Mouse (Mus musculus) G1E (cell line): Measurements from ENCODE around the gene Otud7b. TPM values are rescaled to one million over a fixed set of nuclear protein-coding genes. Genes with fewer than 3 reads are reported as not detected.
A peak's percentile ranks its signal among the peaks of the same experiment; 100 is the strongest.

Source experiments
- ATAC-seq: 2 replicates; pipeline ENCODE4 v1.8.0; 2016; ENCODE audit warnings: mild to moderate bottlenecking; ENCODE audit not compliant: insufficient number of reproducible peaks, poor library complexity, low FRiP score, severe bottlenecking; ENCODE audit errors: extremely low read depth
- DNase-seq: peaks from one replicate; pipeline ENCODE4 v3.0.0; 2012; ENCODE audit warnings: low spot score
- H3K27me3 ChIP-seq: 2 replicates; pipeline ENCODE4 v1.6.1; 2012; ENCODE audit warnings: mild to moderate bottlenecking, low read length, inconsistent platforms; ENCODE audit not compliant: insufficient read depth
- H3K36me3 ChIP-seq: replicated peaks from 2 replicates; pipeline ENCODE3; 2012; ENCODE audit warnings: mild to moderate bottlenecking, inconsistent platforms
- H3K4me1 ChIP-seq: 2 replicates; pipeline ENCODE4 v1.6.1; 2012; ENCODE audit warnings: low read depth, low read length, inconsistent platforms, mixed read lengths; ENCODE audit not compliant: insufficient read depth
- H3K4me3 ChIP-seq: 2 replicates; pipeline ENCODE4 v1.5.1; 2012; ENCODE audit warnings: low read depth, mild to moderate bottlenecking, inconsistent platforms, low read length, moderate library complexity, mixed read lengths
- H3K9me3 ChIP-seq: replicated peaks from 2 replicates; pipeline ENCODE4 v1.6.1; 2012; ENCODE audit warnings: inconsistent platforms
- CTCF ChIP-seq: IDR thresholded peaks from 2 replicates; pipeline ENCODE4 v1.5.1; 2012; ENCODE audit warnings: low read depth, low read length, inconsistent platforms, mixed read lengths
- GATA1 ChIP-seq: IDR thresholded peaks from 2 replicates; pipeline ENCODE4 v1.6.1; 2012; ENCODE audit warnings: borderline replicate concordance, low read length, inconsistent platforms, mixed read lengths
- GATA2 ChIP-seq: IDR thresholded peaks from 2 replicates; pipeline ENCODE4 v1.6.1; 2012; ENCODE audit warnings: low read depth, low read length, inconsistent platforms, borderline replicate concordance
- POLR2AphosphoS5 ChIP-seq: IDR thresholded peaks from 2 replicates; pipeline ENCODE4 v1.6.1; 2012; ENCODE audit warnings: low read depth, low read length, inconsistent platforms; ENCODE audit not compliant: insufficient replicate concordance
- TAL1 ChIP-seq: conservative IDR thresholded peaks from 2 replicates; pipeline ENCODE4 v1.6.1; 2012; ENCODE audit warnings: low read depth, low read length, inconsistent platforms, mixed read lengths
- polyA plus RNA-seq: library from polyadenylated mRNA; stranded (reverse); fragments of >175 nt; gene quantifications from 2 replicates; pipeline ENCODE4 v1.2.3, GENCODE M21; 2012
- total RNA-seq, 2 experiments: library from RNA; stranded (forward) in 1 of 2; stranded (reverse) in 1 of 2; fragments of 200-1000 nt in 1 of 2; fragments of >200 nt in 1 of 2; fragmentation: Nextera tagmentation in 1 of 2; gene quantifications; 2 replicates each; pipeline ENCODE4 v1.2.3; 2014 to 2017

Otud7b gene
- total and polyA plus RNA-seq, 3 experiments = 10.1 to 22.1 (median 11.8) TPM

GRCm38 (mm10) chr3:96063299-96063698, 41.0 kb upstream of the Otud7b start:
- DNase-seq (no peak), ATAC-seq (no peak)
- H3K36me3 ChIP-seq = no peaks in the 10 kb centered on the region
- TF ChIP-seq TAL1 (no peak), GATA2 (no peak)
- H3K4me1 ChIP-seq = peaks cover 14% of the 10 kb centered on the region
- H3K27me3 ChIP-seq = no peaks in the 10 kb centered on the region
- H3K9me3 ChIP-seq = no peaks in the 10 kb centered on the region
- H3K4me3 ChIP-seq = no peak overlapping the region

GRCm38 (mm10) chr3:96064217-96064616, 40.1 kb upstream of the Otud7b start:
- ATAC-seq (no peak), DNase-seq (no peak)
- TF ChIP-seq GATA2 (no peak), TAL1 (no peak), CTCF (no peak)
- Histone ChIP-seq H3K4me3 (no peak overlapping the region), H3K36me3 (no peaks in the 10 kb centered on the region), H3K9me3 (no peaks in the 10 kb centered on the region), H3K4me1 (peaks cover 13% of the 10 kb centered on the region), H3K27me3 (no peaks in the 10 kb centered on the region)

- no peaks in the 10 kb centered on the region for H3K9me3 ChIP-seq
- TF ChIP-seq POLR2AphosphoS5 (no peak), GATA1 (no peak), TAL1 (no peak), GATA2 (no peak), CTCF (no peak)
- peaks cover 12% of the 10 kb centered on the region for H3K4me1 ChIP-seq
- DNase-seq (no peak), ATAC-seq (no peak)
- H3K36me3 ChIP-seq = no peaks in the 10 kb centered on the region
- H3K4me3 ChIP-seq = no peak overlapping the region
- no peaks in the 10 kb centered on the region for H3K27me3 ChIP-seq
Measured at GRCm38 (mm10) chr3:96065147-96065546, 39.2 kb upstream of the Otud7b start.

- H3K36me3 ChIP-seq = no peaks in the 10 kb centered on the region
- DNase-seq (peak; percentile 36), ATAC-seq (no peak)
- H3K9me3 ChIP-seq = no peaks in the 10 kb centered on the region
- H3K4me3 ChIP-seq = no peak overlapping the region
- H3K27me3 ChIP-seq = no peaks in the 10 kb centered on the region
- peaks cover 12% of the 10 kb centered on the region for H3K4me1 ChIP-seq
- TF ChIP-seq TAL1 (no peak), POLR2AphosphoS5 (no peak), GATA2 (no peak), GATA1 (no peak), CTCF (no peak)
Measured at GRCm38 (mm10) chr3:96065754-96066375, 38.5 kb upstream of the Otud7b start.

- no peaks in the 10 kb centered on the region for H3K9me3 ChIP-seq
- H3K36me3 ChIP-seq = no peaks in the 10 kb centered on the region
- H3K4me1 ChIP-seq = peaks cover 12% of the 10 kb centered on the region
- H3K4me3 ChIP-seq = no peak overlapping the region
- DNase-seq = no peak
- no peaks in the 10 kb centered on the region for H3K27me3 ChIP-seq
- ATAC-seq = no peak
- TF ChIP-seq POLR2AphosphoS5 (no peak), TAL1 (no peak), GATA2 (no peak)
Measured at GRCm38 (mm10) chr3:96066741-96067140, 37.6 kb upstream of the Otud7b start.

- DNase-seq (no peak), ATAC-seq (no peak)
- Histone ChIP-seq H3K27me3 (peaks cover 7% of the 10 kb centered on the region; the same call in 1 of the 2 replicates), H3K4me1 (peaks cover 8% of the 10 kb centered on the region; the same call in 1 of the 2 replicates), H3K36me3 (no peaks in the 10 kb centered on the region), H3K9me3 (no peaks in the 10 kb centered on the region), H3K4me3 (no peak overlapping the region)
- TF ChIP-seq POLR2AphosphoS5 = no peak
- no peak for TF ChIP-seq GATA1
- TF ChIP-seq GATA2 = no peak
- TF ChIP-seq CTCF = no peak
- no peak for TF ChIP-seq TAL1
Measured at GRCm38 (mm10) chr3:96069046-96069445, 35.3 kb upstream of the Otud7b start.

- Histone ChIP-seq H3K36me3 (no peaks in the 10 kb centered on the region), H3K4me3 (no peak overlapping the region), H3K9me3 (no peaks in the 10 kb centered on the region), H3K27me3 (peaks cover 7% of the 10 kb centered on the region; the same call in 1 of the 2 replicates), H3K4me1 (peaks cover 6% of the 10 kb centered on the region; the same call in 1 of the 2 replicates)
- DNase-seq = no peak
- no peak for ATAC-seq
- no peak for TF ChIP-seq CTCF
- TF ChIP-seq GATA1 = no peak
- TF ChIP-seq POLR2AphosphoS5 = no peak
Measured at GRCm38 (mm10) chr3:96069542-96069941, 34.8 kb upstream of the Otud7b start.
